Mouse (Mus musculus) liver, adult 2 months (tissue): ENCODE data around the gene 4933428G20Rik.

Experiments
- CTCF ChIP-seq: fragments of 200-500 bp; IDR thresholded peaks from 2 replicates; pipeline ENCODE4 v1.5.1; 2011; ENCODE audit warnings: low read depth, low read length, control low read depth
- POLR2A ChIP-seq: fragments of 200-500 bp; IDR thresholded peaks from 2 replicates; pipeline ENCODE4 v1.6.1; 2011; ENCODE audit warnings: low read length, control low read depth; ENCODE audit not compliant: insufficient read depth; ENCODE audit errors: extremely low read depth

DNA sequence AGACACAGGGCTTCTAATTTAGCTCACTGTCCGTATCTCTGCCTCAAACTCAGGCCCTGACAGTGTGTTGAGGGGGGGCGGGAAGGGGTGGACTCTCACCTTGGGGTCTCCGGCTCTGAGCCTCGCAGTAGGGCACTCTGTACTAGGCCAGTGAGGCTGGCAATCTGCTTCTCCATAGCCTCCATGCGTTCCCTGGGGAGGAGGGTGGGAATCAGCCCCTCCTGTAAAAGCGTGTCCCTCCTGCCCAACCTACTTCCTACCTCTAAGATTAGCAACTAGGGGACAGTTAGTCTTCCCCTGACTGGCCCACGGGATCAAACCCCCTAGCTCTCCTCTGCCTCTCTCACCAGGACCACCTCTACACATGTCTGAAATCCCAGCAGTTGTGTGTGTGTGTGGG lies 33.5 kb upstream of the 4933428G20Rik start:
- TF ChIP-seq POLR2A (no peak), CTCF (no peak)
